In genomic region chr6:99338593-99339342, GRCm38 (mm10) we compare ENCODE assay signal across 25 mouse cellular contexts.
DNase-seq lines count a peak whose midpoint lies in the region; ATAC-seq and TF ChIP-seq lines count a peak whose summit lies in the region.
"Had no signal": no experiment of that assay in that cellular context is flagged by ENCODE, and none has a peak within 500 bp of the region (broad histone marks: within the 10 kb centered on the region; RNA-seq: fewer than 3 reads in every experiment).

No protein-coding gene starts in this region.

- DNase-seq in heart, embryonic 10.5 days (ENCODE audit: low spot score), result no peak
- DNase-seq in heart, adult 2 months, result no peak
- no peak for DNase-seq in spleen, adult 2 months (ENCODE audit: low read depth in 1 of 2, low spot score in 2 of 2)
- DNase-seq in spleen, postnatal 14 days (ENCODE audit: low spot score in 2 of 2), result no peak
- DNase-seq in embryonic facial prominence, embryonic 10.5 days (ENCODE audit: low spot score), result no peak
- DNase-seq in ovary, postnatal 10 days (ENCODE audit: low spot score), result no peak
- DNase-seq in forebrain, postnatal 0 days, result no peak
- DNase-seq: adrenal gland, postnatal 25 days; cerebellum, adult 11 months; cerebellum, adult 9-11 months; gastrocnemius, postnatal 36 days; kidney, postnatal 25 days; lung, postnatal 4 days; retina, postnatal 1 day; right cerebral cortex, postnatal 25 days; thymus, adult 18-20 months; thymus, postnatal 36 days had no signal

- WGBS in heart, embryonic 10.5 days, result 52% methylated on average over 9 of the region's 9 CpGs
- 78% methylated on average over 9 of the region's 9 CpGs for WGBS in heart, adult 2 months
- WGBS in spleen, adult 2 months, result 34% methylated on average over 9 of the region's 9 CpGs
- WGBS in embryonic facial prominence, embryonic 10.5 days, result 56% methylated on average over 9 of the region's 9 CpGs
- WGBS in forebrain, postnatal 0 days, result 71% methylated on average over 9 of the region's 9 CpGs

- TF ChIP-seq POLR2A in heart, adult 2 months (IDR thresholded peaks at IDR 0.05; ENCODE audit: insufficient read depth, low read depth, low read length), result no peak
- TF ChIP-seq POLR2A in spleen, adult 2 months (IDR thresholded peaks at IDR 0.05; ENCODE audit: low read depth, low read length), result no peak

- no peak for TF ChIP-seq CTCF in heart, adult 2 months (IDR thresholded peaks at IDR 0.05)
- TF ChIP-seq CTCF in spleen, adult 2 months (IDR thresholded peaks at IDR 0.05; ENCODE audit: extremely low read depth, insufficient read depth, insufficient read length, insufficient replicate concordance), result no peak
- no peak for TF ChIP-seq CTCF in forebrain, postnatal 0 days (IDR thresholded peaks at IDR 0.05; ENCODE audit: low read depth)

- intact Hi-C loops in heart, adult 2 months (cut with DNase I), result loop anchor here (5.0 kb wide), 2 partner anchors 39 to 104 kb away; no protein-coding TSS in a partner anchor

- H3K27ac ChIP-seq in heart, embryonic 10.5 days, result peak overlapping the region; percentile 56; the same call in 1 of the 2 replicates
- no peak overlapping the region for H3K27ac ChIP-seq in heart, adult 2 months
- peak overlapping the region; percentile 95 for H3K27ac ChIP-seq in spleen, adult 2 months (ENCODE audit: insufficient read depth, low read length)
- H3K27ac ChIP-seq in embryonic facial prominence, embryonic 10.5 days (replicated peaks), result peak overlapping the region; percentile 54
- no peak overlapping the region for H3K27ac ChIP-seq in forebrain, postnatal 0 days (ENCODE audit: low read depth, low read length)
- H3K27ac ChIP-seq: embryonic facial prominence, embryonic 15.5 days; liver, embryonic 14.5 days; midbrain, embryonic 12.5 days had no signal

- no peaks in the 10 kb centered on the region for H3K36me3 ChIP-seq in heart, embryonic 10.5 days
- H3K36me3 ChIP-seq in heart, adult 2 months (ENCODE audit: control insufficient read depth, insufficient read depth, low read length), result peaks cover 5% of the 10 kb centered on the region
- no peaks in the 10 kb centered on the region for H3K36me3 ChIP-seq in spleen, adult 2 months (ENCODE audit: control insufficient read depth, insufficient read depth, low read length)
- H3K36me3 ChIP-seq in embryonic facial prominence, embryonic 10.5 days (replicated peaks), result no peaks in the 10 kb centered on the region
- H3K36me3 ChIP-seq in forebrain, postnatal 0 days (ENCODE audit: insufficient read depth), result no peaks in the 10 kb centered on the region
- H3K36me3 ChIP-seq: embryonic facial prominence, embryonic 15.5 days; hindbrain, embryonic 10.5 days; midbrain, embryonic 12.5 days; stomach, embryonic 15.5 days had no signal

- no peak overlapping the region for H3K9ac ChIP-seq in heart, adult 2 months (ENCODE audit: low read depth, low read length)
- no peak overlapping the region for H3K9ac ChIP-seq in forebrain, postnatal 0 days
- H3K9ac ChIP-seq: embryonic facial prominence, embryonic 15.5 days; liver, embryonic 14.5 days; midbrain, embryonic 12.5 days; stomach, embryonic 15.5 days had no signal

- no peak for ATAC-seq in forebrain, postnatal 0 days
- ATAC-seq: forebrain, embryonic 14.5 days; intestine, postnatal 0 days had no signal

- H3K4me1 ChIP-seq in heart, embryonic 10.5 days, result peaks cover 17% of the 10 kb centered on the region
- peaks cover 13% of the 10 kb centered on the region for H3K4me1 ChIP-seq in heart, adult 2 months (ENCODE audit: control insufficient read depth, insufficient read depth, low read length)
- H3K4me1 ChIP-seq in spleen, adult 2 months (ENCODE audit: control insufficient read depth, insufficient read depth, insufficient read length), result peaks cover 19% of the 10 kb centered on the region
- H3K4me1 ChIP-seq in embryonic facial prominence, embryonic 10.5 days, result peaks cover 39% of the 10 kb centered on the region
- 0 out of 2 replicates have a peak, but pooled peaks cover 3% of the 10 kb centered on the region for H3K4me1 ChIP-seq in forebrain, postnatal 0 days (ENCODE audit: insufficient read depth)
- H3K4me1 ChIP-seq: midbrain, embryonic 12.5 days had no signal

- H3K9me3 ChIP-seq in heart, embryonic 10.5 days, result no peaks in the 10 kb centered on the region
- no peaks in the 10 kb centered on the region for H3K9me3 ChIP-seq in embryonic facial prominence, embryonic 10.5 days
- H3K9me3 ChIP-seq in forebrain, postnatal 0 days (ENCODE audit: low read length), result no peaks in the 10 kb centered on the region
- H3K9me3 ChIP-seq: embryonic facial prominence, embryonic 15.5 days; hindbrain, embryonic 10.5 days; midbrain, embryonic 12.5 days; stomach, embryonic 15.5 days had no signal

- no peaks in the 10 kb centered on the region for H3K27me3 ChIP-seq in heart, embryonic 10.5 days (ENCODE audit: insufficient read depth, poor library complexity, severe bottlenecking)
- no peaks in the 10 kb centered on the region for H3K27me3 ChIP-seq in heart, adult 2 months (ENCODE audit: control insufficient read depth, insufficient read depth, low read length)
- no peaks in the 10 kb centered on the region for H3K27me3 ChIP-seq in spleen, adult 2 months (ENCODE audit: control insufficient read depth, insufficient read depth, low read length)
- H3K27me3 ChIP-seq in embryonic facial prominence, embryonic 10.5 days (replicated peaks; ENCODE audit: low read depth, poor library complexity, severe bottlenecking), result no peaks in the 10 kb centered on the region
- H3K27me3 ChIP-seq in forebrain, postnatal 0 days (ENCODE audit: insufficient read depth, low read length), result no peaks in the 10 kb centered on the region
- H3K27me3 ChIP-seq: embryonic facial prominence, embryonic 15.5 days; midbrain, embryonic 12.5 days; stomach, embryonic 15.5 days had no signal

- H3K4me3 ChIP-seq in heart, embryonic 10.5 days, result no peak overlapping the region
- H3K4me3 ChIP-seq in heart, adult 2 months, result no peak overlapping the region
- H3K4me3 ChIP-seq in spleen, adult 2 months (ENCODE audit: extremely low read depth, insufficient read depth, insufficient read length), result peak overlapping the region; percentile 37
- H3K4me3 ChIP-seq in embryonic facial prominence, embryonic 10.5 days, result no peak overlapping the region
- no peak overlapping the region for H3K4me3 ChIP-seq in forebrain, postnatal 0 days (ENCODE audit: low read depth, low read length)
- H3K4me3 ChIP-seq: embryonic facial prominence, embryonic 15.5 days; hindbrain, embryonic 10.5 days; midbrain, embryonic 12.5 days; stomach, embryonic 15.5 days had no signal

- no peak overlapping the region for H3K4me2 ChIP-seq in forebrain, postnatal 0 days (ENCODE audit: low read depth)
- H3K4me2 ChIP-seq: embryonic facial prominence, embryonic 15.5 days; heart, embryonic 11.5 days; midbrain, embryonic 12.5 days; stomach, embryonic 15.5 days had no signal

- TF ChIP-seq EP300 in heart, adult 2 months (IDR thresholded peaks at IDR 0.05; ENCODE audit: insufficient read depth, low read depth, low read length), result no peak

- H3K79me2 ChIP-seq in heart, adult 2 months (replicated peaks; ENCODE audit: control insufficient read depth, insufficient read depth, low read length), result no peaks in the 10 kb centered on the region

Comparison
In these comparisons a context has a peak if more than half of its experiments do, and no peak if none do; other contexts are left out.
1. H3K27ac ChIP-seq: peak in heart, embryonic 10.5 days (single experiment), spleen, adult 2 months (single experiment) and embryonic facial prominence, embryonic 10.5 days (single experiment); none in heart, adult 2 months (single experiment) and forebrain, postnatal 0 days (single experiment).